Mouse (Mus musculus): ENCODE results near the gene Mknk2. TPM values are rescaled to one million over a fixed set of nuclear protein-coding genes. Genes with fewer than 3 reads are reported as not detected.

Mknk2 gene
- total RNA-seq, 2 experiments from 2014 or later: 243 to 270 TPM

DNA sequence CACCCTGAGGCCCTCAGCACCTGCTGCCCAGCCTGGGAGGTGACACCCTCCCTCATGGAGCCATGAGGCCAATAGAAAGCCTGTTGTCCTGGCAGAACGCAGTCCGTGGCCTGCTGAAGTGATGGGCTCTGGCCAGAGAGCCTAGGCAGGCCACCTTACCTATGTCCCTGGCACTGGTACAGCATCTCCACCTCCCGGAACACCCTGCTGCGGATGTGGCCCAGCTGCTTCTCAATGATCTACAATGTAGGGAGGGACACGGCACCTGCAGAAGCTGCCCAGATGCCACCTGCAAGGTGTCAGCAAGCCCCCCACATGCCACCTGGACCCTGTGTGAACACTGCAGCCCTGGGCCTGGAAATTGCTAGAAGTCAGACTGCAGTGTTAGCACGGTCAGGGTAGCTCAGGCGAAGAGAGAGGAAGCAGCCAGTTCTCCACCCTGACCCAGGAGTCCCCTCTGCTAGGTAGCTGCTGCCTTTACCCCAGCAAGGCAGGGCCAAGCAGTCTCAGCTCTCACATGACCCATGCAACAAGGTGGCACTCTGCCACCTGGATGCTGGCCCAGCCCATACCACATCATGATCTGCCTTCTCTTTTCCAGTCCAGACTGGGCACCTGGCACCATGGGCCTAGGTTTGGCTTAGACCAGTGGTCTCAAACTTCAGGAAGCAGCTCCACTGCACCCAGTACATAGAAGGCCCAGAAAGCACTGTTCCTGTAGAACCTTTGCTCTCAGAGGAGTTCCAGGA, 8.0 kb downstream of the Mknk2 start:
- DNase-seq: peak; percentile 68

DNA sequence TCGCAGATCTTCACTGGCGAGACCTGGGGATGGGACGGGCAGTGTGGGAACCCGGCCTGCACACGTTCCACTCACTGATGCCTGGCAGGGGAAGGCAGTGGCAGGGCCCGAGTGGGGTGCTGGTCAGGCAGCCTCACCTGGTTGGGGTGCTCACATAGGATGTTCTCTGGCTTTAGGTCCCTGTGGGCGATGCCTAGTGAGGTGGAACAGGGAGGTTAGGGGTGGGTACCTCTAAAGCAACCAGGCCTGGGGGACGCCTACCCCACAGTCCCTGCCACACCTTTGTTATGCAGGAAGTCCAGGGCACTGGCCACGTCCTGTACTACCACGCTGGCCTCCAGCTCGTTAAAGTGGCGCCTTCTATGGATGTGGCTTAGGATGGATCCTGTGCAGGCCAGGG, 8.9 kb downstream of the Mknk2 start:
- no peak for DNase-seq

DNA sequence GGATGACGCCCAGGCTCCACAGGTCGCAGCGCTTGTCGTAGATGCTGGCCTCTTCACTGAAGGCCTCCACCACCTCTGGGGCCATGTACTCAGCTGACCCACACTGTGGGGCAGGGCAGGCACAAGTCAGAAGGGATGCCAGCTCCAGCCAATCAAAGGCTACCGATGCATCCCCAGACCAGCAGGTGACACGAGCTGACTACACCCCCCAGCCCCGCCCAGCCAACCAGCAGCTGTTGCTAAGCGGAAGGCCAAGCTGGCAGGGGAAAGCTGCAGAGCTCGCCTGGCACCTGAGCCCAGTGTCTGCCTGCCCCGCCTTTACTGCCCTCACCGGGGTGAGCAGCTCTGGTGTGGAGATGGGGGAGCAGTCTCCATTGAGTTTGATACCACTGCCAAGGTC, 9.3 kb downstream of the Mknk2 start:
- peak; percentile 90 for DNase-seq

DNA sequence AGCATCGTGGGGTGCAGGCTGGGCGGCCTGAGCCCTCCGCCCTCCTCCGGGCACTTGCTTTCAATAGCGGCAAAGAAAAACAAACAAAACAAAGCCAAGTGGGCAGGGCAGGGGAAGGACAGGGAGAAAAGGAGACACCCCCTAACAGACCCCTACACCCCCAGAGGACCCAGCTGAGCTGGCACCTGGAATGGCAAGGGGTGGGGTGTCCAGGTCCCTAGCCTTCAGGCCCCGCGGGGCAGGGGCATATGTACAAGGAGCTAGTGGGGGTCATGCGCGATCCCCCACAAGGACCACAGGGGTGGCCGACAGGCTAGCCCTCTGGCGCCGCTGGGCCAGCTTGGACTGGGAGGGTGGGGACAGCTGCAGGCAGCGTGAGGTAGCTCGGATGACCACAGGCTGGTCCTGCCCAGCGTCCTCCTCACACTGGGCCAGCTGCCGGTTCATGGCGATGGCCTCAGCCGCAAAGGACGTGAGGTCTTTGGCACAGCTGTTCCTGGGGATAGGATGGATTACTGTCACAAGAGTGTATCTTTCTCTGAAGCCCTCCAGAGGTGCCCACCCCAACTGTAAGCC, 11.0 kb downstream of the Mknk2 start:
- peak; percentile 76 for DNase-seq

DNA sequence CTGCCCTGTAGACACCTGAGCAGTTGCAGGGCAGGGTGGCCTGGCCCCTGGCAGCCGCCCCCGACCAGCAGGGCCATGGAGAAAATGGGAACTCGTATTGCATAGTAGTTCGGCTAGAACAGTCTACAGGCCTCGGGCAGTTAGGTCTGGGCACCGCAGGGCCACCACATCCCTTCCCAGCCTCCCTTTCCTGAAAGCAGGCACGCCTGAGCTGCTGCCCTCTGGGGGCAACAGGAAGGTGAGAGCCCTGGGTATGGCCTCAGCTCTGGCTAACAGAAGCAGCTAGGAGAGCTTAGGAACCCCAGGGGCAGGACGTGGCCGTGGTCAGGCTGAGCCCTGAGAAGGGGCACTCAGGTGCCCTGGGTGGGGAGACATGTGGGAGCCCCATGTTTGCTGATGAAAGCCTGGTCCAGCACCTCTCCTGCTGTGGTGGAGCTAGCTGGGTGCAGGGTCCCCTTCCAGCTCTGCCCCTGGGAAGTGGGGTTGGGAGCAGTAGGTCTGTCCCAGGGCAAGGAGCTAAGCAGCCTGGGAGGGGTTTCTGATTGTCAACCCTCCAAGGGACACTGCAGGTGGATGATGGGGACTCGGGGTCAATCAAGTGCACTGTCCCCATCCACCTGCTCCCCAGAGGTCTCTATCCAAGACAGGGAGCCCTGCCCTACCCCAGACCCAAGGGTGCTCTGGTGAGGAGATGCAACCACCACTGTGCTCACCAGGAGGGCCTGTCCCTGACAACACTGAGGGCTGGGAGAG, 11.8 kb downstream of the Mknk2 start:
- DNase-seq: no peak

DNA sequence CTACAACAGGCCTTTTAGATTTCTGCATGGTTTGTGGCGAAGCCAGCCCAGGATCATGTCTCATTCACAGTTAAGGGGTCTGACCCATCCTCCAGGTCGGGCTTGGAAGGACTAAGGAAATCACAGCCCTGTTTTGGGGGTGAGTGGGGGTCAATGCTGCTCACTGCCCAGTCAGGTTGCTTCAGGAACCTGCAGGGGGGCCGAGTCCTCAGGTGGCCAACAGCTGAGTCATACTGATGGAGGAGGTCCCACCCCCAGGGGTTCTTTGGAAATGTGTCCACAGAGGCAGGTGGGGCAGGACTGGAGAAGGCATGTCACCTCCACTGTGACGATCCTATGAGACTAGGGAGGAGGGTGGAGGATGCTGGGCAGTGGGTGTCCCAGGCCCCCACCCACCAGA, 12.5 kb downstream of the Mknk2 start:
- DNase-seq: peak; percentile 60

DNA sequence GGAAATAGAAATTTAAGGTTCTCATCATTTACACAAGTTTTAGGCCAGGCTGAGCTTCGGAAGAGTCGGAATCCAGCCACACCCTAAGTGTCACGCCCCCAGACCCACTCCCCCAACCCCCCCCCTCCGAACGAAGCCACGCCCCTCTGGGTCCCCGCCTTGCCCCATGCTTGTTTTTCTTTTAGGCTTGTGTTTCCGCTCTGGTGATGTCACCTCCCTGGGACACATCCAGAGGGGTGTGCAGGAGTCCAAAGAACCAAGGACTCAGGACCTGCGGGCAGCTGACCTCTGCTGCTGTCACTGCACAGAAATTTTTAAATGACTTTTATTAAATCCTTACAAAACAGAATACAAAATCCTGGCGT, 12.9 kb downstream of the Mknk2 start:
- DNase-seq: peak; percentile 87

DNA sequence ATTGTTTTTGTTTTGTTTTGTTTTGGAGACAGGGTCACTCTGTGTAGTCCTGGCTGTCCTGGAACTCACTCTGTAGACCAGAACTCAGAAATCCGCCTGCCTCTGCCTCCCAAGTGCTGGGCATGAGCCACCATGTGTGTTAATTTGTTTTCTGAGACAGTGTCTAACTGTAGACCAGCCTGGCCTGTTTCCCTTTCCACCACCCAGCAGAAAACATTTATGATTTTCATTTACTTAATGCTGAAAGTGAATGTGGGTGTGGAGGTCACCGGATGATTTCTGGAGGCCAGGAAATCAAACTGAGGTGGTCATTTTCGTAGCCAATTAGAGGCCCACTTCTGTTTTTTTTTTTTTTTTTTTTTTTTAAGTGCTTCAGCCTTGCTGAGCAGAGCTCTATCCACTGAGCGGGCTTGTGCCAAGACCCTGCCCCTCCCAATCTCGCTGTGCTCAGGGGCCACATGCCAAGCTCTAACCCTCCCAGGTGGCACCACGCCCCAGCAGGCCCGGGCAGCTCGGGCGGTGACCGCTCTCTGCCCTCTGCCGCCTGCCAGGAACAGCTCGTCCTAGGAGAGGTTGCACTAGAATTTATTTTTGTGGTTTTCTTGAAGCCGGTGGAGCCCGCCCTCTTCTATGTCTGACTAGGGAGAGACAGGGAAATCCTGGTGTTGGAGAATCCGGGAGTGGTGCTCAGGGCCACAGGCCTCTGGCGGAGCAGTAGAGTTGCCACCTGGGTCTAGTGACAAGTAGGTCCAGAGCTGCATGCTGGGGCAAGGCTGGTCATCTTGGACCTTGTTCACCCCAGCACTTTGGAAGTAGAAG, 13.5 kb downstream of the Mknk2 start:
- peak; percentile 97 for DNase-seq

DNA sequence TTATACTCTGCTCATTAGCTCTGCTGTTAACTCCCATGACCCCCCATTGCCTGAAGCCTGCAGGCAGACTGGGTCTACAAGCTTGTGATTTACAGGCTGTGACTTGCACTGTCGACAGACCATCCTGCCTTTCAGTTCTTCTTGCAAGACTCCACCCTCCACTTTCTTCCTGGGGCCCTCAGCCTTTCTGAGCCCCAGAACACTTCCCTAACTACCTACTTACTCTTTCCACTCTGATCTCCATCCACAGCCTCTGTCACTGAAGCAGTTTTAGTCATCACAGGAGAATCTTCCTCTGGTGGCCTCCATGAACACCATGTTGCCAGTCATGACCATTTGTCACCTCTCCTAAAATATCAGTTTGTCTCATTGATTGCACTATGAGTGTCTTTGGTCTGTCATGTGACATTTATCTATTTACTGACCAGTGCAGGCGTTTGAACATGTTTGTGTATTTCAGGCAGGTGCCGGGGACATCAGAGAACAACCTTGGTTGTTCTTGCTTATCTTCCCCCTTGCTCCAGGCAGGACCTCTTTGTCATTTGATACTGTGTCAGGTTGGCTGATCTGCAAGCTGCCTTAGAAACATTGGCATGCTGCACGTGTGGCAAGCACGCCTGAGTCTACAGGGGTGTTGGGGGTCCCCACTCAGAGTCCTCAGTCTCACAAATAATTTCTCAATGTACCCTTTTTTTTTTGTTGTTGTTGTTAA, 14.3 kb downstream of the Mknk2 start:
- no peak for DNase-seq

DNA sequence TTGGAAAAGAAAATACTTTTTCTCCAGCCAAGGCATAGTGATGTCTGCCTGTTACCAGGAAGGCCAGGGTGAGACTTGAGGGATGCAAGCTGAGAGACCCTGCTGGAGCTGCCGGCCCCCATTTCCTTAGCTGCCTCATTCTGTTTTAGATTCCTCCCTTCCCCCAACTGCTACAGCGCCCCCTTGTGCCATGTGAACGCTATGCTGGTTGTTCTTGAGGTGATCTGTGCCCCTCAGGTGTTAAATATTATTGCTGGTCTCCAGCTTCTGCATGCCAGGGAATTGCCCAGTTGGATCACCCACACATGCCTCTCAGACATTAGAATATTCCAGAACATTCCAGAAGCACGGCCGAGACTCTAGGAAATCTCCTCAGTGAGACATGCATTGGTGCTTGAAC, 16.8 kb downstream of the Mknk2 start:
- DNase-seq: no peak

DNA sequence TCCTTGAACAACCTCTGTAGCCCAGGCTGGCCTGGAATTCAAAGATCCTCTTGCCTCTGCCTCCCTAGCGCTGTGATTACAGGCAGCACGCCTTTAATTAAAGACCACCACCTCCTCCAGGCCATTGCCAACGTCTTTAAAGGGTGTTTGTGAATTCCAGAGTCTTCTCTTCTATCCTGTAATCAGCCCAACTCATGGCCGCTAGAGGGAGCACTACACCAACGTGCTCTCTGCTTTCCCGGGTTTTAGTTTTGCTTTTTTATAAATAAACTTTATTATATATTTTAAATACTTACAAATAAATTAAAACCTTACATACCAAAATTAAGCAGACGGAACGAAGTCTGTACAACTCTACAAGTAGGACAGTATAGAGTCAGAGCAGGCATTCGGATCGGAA, 18.7 kb downstream of the Mknk2 start:
- DNase-seq: no peak

DNA sequence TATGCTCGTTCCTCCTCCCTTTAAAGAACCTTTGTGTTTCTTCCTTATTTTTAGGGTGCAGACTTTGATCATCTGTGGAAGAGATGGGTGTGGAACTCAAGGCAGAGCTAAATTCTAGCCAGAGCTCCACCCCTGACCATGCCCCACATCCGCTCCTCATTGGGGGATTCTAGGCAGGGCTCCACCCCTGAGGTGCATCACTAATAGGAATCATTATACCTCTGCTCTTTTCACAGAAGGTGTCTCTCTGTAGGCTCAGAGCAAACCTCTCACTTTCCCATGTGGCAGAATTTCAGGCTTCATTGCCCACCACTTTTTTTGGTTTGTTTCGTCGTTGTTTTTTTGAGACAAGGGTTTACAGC, 19.1 kb downstream of the Mknk2 start:
- DNase-seq: no peak

DNA sequence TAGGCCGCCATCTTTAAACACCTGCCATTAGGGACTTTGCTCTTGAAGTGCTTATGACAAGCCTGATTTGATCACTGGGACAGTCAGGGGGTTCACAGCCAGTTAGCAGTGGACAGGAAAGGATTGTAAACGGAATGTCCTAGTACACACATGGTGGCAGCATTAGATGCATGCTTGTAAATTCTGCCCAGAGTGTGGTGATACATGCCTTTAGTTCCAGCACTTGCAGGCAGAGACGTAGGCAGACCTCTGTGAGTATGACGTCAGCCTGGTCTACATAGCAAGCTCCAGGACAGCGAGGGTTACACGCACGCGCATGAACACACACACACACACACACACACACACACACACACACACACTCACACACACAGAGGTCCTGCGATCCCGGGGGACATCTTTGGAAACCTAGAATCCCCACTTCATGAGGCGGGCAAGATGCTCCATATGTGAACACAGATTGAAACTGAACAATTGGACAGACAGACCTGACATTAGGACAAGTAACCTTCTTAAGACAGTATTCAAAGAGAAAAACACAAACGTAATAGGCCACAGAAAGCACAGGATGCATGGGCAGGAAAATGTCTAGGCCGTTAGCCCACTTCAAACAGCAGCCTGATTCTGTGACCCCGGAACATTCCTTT, 19.6 kb downstream of the Mknk2 start:
- DNase-seq: no peak

DNA sequence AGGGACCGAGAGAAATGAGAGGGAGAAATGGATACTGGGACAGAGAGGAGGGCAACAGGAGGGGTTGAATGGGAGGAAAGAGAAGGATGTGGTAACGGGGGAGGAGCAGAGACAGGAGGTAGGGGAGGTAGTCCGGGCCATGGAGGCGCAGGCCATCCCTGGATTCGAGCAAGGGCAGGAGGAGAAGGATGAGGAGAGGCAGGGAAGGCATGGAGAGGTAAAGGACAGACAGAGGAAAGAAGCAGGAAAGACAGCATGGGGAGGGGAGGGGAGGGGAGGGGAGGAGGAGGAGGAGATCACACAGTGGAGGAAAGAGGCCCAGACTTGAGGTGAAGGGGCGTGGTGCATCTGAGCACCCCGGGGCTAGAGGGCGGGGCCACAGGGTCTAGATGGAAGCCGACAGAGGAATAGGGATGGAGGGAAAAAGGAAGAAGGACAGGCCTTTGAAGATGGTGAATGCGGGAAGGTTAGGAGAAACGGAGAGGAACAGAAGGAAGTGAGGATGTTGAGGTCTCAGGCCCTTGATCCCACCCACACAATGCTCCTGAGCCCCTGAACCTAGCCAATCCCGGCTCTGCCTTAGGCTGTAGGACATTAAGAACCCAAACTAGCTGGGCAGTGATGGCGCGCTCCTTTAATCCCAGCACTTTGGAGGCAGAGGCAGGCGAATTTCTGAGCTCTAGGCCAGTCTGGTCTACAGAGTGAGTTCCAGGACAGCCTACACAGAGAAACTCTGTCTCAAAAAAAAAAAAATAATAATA, 20.9 kb downstream of the Mknk2 start, which contains the start of gene Btbd2:
Gene Btbd2 (minus strand): TSS at position 209 of the 761 bp plus-strand sequence.
- DNase-seq: no peak

DNA sequence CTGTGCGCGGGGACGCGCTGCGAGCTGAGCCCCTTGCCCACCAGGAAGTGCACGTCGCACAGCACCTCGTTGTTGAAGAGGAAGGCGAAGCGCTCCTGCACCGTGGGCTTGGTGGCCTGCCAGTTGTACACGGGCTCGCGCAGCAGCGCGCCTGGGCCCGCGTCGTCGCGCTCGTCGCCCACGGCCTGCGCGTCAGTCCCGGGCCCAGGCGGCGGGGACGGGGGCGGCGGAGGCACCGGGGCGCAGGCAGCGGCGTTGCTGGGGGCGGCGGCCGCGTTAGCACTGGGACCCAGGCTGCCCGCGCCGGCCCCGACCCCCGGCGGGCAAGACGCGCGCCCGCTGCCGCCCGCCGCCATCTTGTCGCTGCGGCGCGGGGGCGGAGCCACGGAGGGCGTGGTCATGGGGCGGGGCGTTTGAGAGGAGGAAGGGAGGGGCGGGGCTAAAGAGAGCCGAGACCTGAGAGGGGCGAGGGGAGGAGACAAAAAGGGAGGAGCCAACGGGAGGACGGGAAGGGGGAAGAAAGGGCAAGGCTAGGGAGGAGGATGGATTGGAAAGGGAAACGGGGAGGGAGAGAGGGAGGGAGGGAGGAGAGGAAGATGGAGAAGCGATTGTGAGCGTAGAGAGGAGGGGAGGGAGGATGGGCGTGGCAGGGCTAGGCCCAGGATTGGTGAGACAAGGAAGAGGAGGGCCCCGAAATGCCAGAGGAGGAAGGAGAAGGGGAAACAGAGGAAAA, 21.6 kb downstream of the Mknk2 start:
- DNase-seq: peak; percentile 95

DNA sequence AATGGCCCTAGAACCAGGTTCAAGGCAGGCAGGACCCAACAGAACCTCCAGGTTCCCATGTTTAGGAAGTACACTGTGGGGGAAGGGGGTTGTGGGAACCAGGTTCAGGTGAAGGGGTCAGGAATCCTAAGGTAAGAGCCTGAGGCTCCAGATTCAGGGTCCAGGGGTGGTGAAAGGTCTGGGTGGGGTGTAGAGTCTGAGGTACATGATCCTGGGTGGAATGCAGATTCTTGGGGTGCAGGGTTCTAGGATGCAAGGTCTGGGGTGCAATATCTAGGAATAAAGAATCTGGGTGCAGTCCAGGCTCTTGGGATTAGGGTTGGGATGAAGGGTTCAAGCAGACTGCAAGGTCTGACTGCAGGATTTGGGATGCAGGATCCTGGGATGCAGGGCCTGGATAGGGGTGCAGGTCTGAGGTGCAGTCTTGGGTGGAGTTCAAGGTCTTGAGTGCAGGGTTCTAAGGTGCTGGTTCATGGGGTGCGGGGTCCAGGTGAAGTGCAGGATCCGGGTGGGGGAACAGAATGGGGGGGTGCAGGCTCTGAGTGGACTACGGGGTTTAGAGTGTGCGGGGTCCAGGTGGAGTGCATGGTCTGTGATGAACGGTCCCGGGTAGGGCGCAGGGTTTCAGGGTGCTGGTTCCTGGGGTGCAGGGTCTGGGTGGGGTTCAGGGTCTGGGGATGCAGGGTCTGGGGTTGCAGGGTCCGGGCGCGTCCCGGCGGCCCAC, 22.3 kb downstream of the Mknk2 start:
- DNase-seq: no peak

DNA sequence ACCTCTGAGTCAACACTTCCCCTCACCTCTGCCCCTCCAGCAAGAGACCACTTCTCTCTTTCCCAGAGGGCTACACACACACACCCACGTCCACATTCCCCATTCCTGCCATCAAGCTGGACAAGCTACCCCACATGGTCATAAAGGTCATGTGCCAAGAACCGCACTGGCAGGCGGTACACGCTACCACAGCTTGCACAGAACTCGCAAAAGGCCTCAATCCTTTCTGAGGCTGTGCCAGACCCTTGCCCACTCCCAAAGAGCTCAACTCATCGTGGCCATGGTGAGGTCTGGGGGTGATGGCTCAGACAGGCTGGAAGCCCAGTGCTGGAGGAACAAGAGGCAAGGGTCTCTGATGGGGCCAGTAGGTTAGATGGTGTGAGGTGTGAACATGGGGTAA, 23.0 kb downstream of the Mknk2 start:
- no peak for DNase-seq

DNA sequence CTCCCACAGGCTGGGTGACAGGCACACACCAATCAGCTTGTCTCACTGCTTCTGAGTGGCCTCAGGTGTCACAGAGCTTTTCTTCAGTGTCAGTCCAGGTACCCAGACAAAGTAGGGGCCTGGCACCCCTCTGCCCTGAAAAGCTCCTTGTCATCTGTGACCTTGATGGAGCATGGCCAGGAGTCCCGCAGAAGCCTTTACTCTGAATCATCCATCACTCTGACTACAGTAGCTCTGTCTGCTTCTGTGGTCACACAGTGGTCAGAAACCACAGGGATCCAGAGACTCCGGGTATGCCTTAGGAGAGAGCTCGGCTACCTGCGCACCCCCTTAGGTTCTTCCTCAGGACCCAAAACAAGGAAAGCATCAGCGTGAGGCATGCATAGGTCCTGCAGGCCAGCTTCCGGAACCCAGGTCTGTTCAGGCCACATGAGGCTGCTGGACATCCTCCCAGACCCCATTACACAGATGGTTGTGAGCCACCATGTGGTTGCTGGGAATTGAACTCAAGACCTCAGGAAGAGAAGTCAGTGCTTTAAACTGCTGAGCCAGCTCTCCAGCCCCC, 24.7 kb downstream of the Mknk2 start:
- no peak for DNase-seq

DNA sequence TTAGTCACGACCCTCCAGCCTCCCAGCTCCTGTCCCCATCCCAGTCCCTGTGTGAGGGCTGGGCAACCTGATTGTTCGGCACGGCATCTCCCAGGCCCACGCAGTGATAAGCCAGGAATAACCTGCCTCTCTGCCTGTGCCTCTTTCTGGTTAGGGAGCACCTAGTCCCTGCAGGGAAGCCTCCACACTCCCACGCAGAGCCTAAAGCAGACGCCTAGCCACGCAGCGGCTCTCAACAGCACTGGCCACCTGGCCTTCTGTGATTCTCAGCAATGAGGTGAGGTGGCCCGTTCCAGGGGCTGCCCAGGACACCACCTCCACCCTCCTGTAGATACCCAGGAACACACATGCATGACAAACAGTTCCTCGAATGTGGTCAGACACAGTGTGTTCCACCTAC, 27.5 kb downstream of the Mknk2 start:
- DNase-seq: no peak
